Mouse (Mus musculus): ENCODE results near the gene Tas2r135. TPM values are rescaled to one million over a fixed set of nuclear protein-coding genes. Genes with fewer than 3 reads are reported as not detected.

Tas2r135 gene
- polyA plus RNA-seq (2015; fragmentation: Nextera tagmentation; extraction: Ambion mirVana): not detected in 2 replicates

- WGBS: 94% methylated on average over 2 of the region's 2 CpGs
- Histone ChIP-seq H3K36me3 (no peaks in the 10 kb centered on the region), H3K4me2 (no peak within 1 kb of the TSS), H3K4me3 (no peak within 1 kb of the TSS), H3K27me3 (no peaks in the 10 kb centered on the region), H3K9ac (no peak within 1 kb of the TSS), H3K4me1 (replicated peaks) (no peaks in the 10 kb centered on the region), H3K27ac (replicated peaks) (no peak within 1 kb of the TSS), H3K9me3 (no peaks in the 10 kb centered on the region)
- no peak for ATAC-seq (ENCODE audit: low FRiP score, low read depth)
These were observed at the start of gene Tas2r135 for GRCm38 (mm10) chr6:42405134-42405533. Tas2r135 (plus strand) TSS chr6:42405434.

GRCm38 (mm10) chr6:42355794-42356600, 49.2 kb upstream of the Tas2r135 start:
- Histone ChIP-seq H3K27ac (replicated peaks) (no peak overlapping the region), H3K9ac (no peak overlapping the region), H3K4me3 (no peak overlapping the region), H3K4me1 (replicated peaks) (peaks cover 27% of the 10 kb centered on the region), H3K4me2 (no peak overlapping the region), H3K9me3 (no peaks in the 10 kb centered on the region), H3K27me3 (no peaks in the 10 kb centered on the region), H3K36me3 (peaks cover 36% of the 10 kb centered on the region)
- 93% methylated on average over 13 of the region's 13 CpGs for WGBS
- ATAC-seq (ENCODE audit: low FRiP score, low read depth): no peak

GRCm38 (mm10) chr6:42356913-42357312, 48.3 kb upstream of the Tas2r135 start:
- H3K4me1 ChIP-seq (replicated peaks): peaks cover 18% of the 10 kb centered on the region
- no peaks in the 10 kb centered on the region for H3K9me3 ChIP-seq
- no peaks in the 10 kb centered on the region for H3K27me3 ChIP-seq
- no peak overlapping the region for H3K4me3 ChIP-seq
- WGBS: 99% methylated on average over 5 of the region's 5 CpGs
- H3K9ac ChIP-seq: no peak overlapping the region
- ATAC-seq (ENCODE audit: low FRiP score, low read depth): no peak
- H3K4me2 ChIP-seq: no peak overlapping the region
- no peak overlapping the region for H3K27ac ChIP-seq (replicated peaks)
- peaks cover 36% of the 10 kb centered on the region for H3K36me3 ChIP-seq

GRCm38 (mm10) chr6:42357901-42358300, 47.3 kb upstream of the Tas2r135 start:
- WGBS: 60% methylated on average over 6 of the region's 6 CpGs
- H3K27ac ChIP-seq (replicated peaks): no peak overlapping the region
- no peaks in the 10 kb centered on the region for H3K9me3 ChIP-seq
- H3K9ac ChIP-seq: no peak overlapping the region
- H3K27me3 ChIP-seq: no peaks in the 10 kb centered on the region
- ATAC-seq (ENCODE audit: low FRiP score, low read depth): no peak
- H3K4me2 ChIP-seq: no peak overlapping the region
- no peak overlapping the region for H3K4me3 ChIP-seq
- H3K4me1 ChIP-seq (replicated peaks): peaks cover 20% of the 10 kb centered on the region
- peaks cover 36% of the 10 kb centered on the region for H3K36me3 ChIP-seq

GRCm38 (mm10) chr6:42358901-42359300, 46.3 kb upstream of the Tas2r135 start:
- no peak for ATAC-seq (ENCODE audit: low FRiP score, low read depth)

DNA sequence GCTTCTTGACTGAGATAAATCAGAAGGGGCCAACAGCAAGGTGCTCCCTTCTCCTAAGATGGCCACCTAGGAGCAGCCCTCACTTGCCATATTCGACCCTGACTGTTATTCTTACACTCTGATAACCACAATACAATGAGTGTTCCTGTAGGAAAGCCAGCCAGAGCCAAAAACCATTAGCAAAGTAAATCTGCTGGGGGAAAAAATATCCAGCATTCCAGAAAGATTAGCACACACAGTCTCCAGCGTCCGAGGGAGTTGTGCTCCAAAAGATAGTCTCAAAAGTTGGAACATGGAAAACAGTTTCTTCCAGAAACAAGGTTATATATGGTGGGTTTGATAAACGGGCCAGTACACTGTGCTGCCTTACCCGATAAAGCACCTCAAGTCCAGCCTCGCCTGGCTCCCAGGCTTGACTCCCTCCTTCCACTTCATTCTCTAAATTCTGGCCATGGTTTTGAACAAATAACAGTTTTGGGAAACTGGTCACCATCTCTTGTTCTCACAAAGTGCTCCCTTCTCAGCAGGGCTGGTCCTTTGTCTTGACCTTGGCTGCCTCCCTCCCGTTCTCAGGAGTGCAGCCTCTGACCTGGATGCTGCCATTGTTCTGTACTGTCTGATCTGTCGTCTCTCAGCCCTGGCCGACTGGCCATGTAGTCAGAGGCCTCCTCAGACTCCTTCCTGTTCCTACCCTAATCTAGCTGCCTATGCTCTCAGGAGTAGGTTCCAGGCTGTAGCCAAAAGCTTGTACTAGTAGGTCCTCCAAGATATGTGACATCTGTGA, 45.7 kb upstream of the Tas2r135 start:
- ATAC-seq (ENCODE audit: low FRiP score, low read depth): no peak
- no peaks in the 10 kb centered on the region for H3K9me3 ChIP-seq

More at GRCm38 (mm10) chr6:42358901-42359300, 46.3 kb upstream of the Tas2r135 start:
- 94% methylated on average over 12 of the region's 12 CpGs for WGBS
- H3K36me3 ChIP-seq: peaks cover 36% of the 10 kb centered on the region
- H3K4me3 ChIP-seq: no peak overlapping the region
- no peaks in the 10 kb centered on the region for H3K27me3 ChIP-seq
- no peak overlapping the region for H3K9ac ChIP-seq
- H3K4me2 ChIP-seq: no peak overlapping the region
- no peaks in the 10 kb centered on the region for H3K9me3 ChIP-seq
- no peak overlapping the region for H3K27ac ChIP-seq (replicated peaks)
- H3K4me1 ChIP-seq (replicated peaks): peaks cover 15% of the 10 kb centered on the region

GRCm38 (mm10) chr6:42360231-42360840, 44.9 kb upstream of the Tas2r135 start:
- Histone ChIP-seq H3K4me2 (no peak overlapping the region), H3K9me3 (no peaks in the 10 kb centered on the region), H3K4me1 (replicated peaks) (peaks cover 4% of the 10 kb centered on the region; the same call in 1 of the 2 replicates), H3K27me3 (no peaks in the 10 kb centered on the region), H3K27ac (replicated peaks) (no peak overlapping the region), H3K9ac (no peak overlapping the region), H3K36me3 (peaks cover 36% of the 10 kb centered on the region), H3K4me3 (no peak overlapping the region)
- 91% methylated on average over 6 of the region's 6 CpGs for WGBS
- ATAC-seq (ENCODE audit: low FRiP score, low read depth): no peak

More for the DNA sequence above, 45.7 kb upstream of the Tas2r135 start:
- Histone ChIP-seq H3K27ac (replicated peaks) (no peak overlapping the region), H3K9ac (no peak overlapping the region), H3K4me3 (no peak overlapping the region), H3K4me1 (replicated peaks) (peaks cover 8% of the 10 kb centered on the region), H3K27me3 (no peaks in the 10 kb centered on the region), H3K36me3 (peaks cover 36% of the 10 kb centered on the region), H3K4me2 (no peak overlapping the region)
- WGBS: 82% methylated on average over 9 of the region's 9 CpGs

- Histone ChIP-seq H3K36me3 (peaks cover 29% of the 10 kb centered on the region), H3K27ac (replicated peaks) (no peak overlapping the region), H3K27me3 (no peaks in the 10 kb centered on the region), H3K4me3 (no peak overlapping the region), H3K4me2 (no peak overlapping the region), H3K4me1 (replicated peaks) (peaks cover 4% of the 10 kb centered on the region; the same call in 1 of the 2 replicates), H3K9me3 (no peaks in the 10 kb centered on the region), H3K9ac (no peak overlapping the region)
- no peak for ATAC-seq (ENCODE audit: low FRiP score, low read depth)
- 92% methylated on average over 13 of the region's 13 CpGs for WGBS
These were observed 44.0 kb upstream of the Tas2r135 start for GRCm38 (mm10) chr6:42361041-42361895.

DNA sequence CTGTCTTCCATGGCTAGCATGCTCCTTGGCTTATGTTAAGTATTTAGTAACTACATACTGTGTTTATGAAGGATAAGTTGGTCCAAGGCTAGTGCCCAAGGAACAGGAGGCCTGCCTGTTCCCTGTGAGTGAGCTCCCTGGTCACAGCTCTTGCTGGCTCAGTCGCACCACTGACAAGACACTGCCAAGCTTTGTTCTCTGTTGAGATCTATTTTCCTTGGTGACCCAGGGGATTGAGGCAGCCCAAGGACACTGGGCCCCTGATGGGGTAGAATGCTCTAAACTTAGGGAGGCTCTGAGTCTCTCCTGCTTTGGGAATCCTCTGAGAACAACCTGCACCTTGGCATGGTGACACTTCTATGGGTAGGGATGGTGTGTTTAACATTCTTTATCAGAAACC, 43.2 kb upstream of the Tas2r135 start:
- peaks cover 23% of the 10 kb centered on the region for H3K36me3 ChIP-seq
- WGBS: 54% methylated on average over 1 of the region's 1 CpGs
- no peak for ATAC-seq (ENCODE audit: low FRiP score, low read depth)
- no peaks in the 10 kb centered on the region for H3K9me3 ChIP-seq
- no peak overlapping the region for H3K4me2 ChIP-seq
- no peak overlapping the region for H3K4me3 ChIP-seq
- H3K27ac ChIP-seq (replicated peaks): no peak overlapping the region
- no peak overlapping the region for H3K9ac ChIP-seq
- peaks cover 4% of the 10 kb centered on the region; the same call in 1 of the 2 replicates for H3K4me1 ChIP-seq (replicated peaks)
- no peaks in the 10 kb centered on the region for H3K27me3 ChIP-seq

- ATAC-seq (ENCODE audit: low FRiP score, low read depth): no peak
- H3K4me3 ChIP-seq: no peak overlapping the region
- no peaks in the 10 kb centered on the region for H3K27me3 ChIP-seq
- H3K4me2 ChIP-seq: no peak overlapping the region
- WGBS: 95% methylated on average over 1 of the region's 1 CpGs
- no peaks in the 10 kb centered on the region for H3K9me3 ChIP-seq
- peaks cover 4% of the 10 kb centered on the region; the same call in 1 of the 2 replicates for H3K4me1 ChIP-seq (replicated peaks)
- no peak overlapping the region for H3K27ac ChIP-seq (replicated peaks)
- H3K9ac ChIP-seq: no peak overlapping the region
- peaks cover 19% of the 10 kb centered on the region for H3K36me3 ChIP-seq
These were observed 42.7 kb upstream of the Tas2r135 start for GRCm38 (mm10) chr6:42362497-42362896.

DNA sequence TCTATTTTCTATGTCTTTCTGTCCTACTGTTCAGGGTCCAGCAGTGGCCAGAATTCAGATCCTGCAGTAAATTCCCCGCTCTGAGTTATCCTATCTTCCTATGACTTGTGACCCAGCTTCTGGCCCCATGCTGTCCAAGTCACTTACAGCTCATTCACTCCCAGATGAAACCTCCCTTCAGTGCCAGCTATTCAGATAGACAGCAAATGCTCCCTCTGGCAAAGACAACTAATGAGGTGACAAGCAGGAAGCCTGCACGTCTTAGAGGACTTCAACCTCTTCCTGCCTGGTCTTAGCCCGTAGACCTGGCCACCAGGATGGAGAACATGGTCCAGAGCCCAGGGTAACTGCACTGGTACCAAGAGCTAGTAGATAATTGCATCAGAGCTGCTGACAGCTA, 42.3 kb upstream of the Tas2r135 start:
- H3K9me3 ChIP-seq: no peaks in the 10 kb centered on the region
- no peak for ATAC-seq (ENCODE audit: low FRiP score, low read depth)

More for the DNA sequence above, 42.3 kb upstream of the Tas2r135 start:
- WGBS: 52% methylated on average over 3 of the region's 3 CpGs
- Histone ChIP-seq H3K4me3 (no peak overlapping the region), H3K27me3 (no peaks in the 10 kb centered on the region), H3K4me1 (replicated peaks) (peaks cover 4% of the 10 kb centered on the region; the same call in 1 of the 2 replicates), H3K9ac (no peak overlapping the region), H3K4me2 (no peak overlapping the region), H3K36me3 (peaks cover 14% of the 10 kb centered on the region), H3K27ac (replicated peaks) (no peak overlapping the region)

Data from hindbrain, embryonic 15.5 days (tissue).